Mouse (Mus musculus) forebrain, embryonic 10.5 days (tissue): ENCODE measurements around the gene Chst2. TPM values are rescaled to one million over a fixed set of nuclear protein-coding genes. Genes with fewer than 3 reads are reported as not detected.

Experiments
- polyA plus RNA-seq: library from polyadenylated mRNA; unstranded; fragments of >200 nt; fragmentation: Nextera tagmentation; extraction: Ambion mirVana; gene quantifications from 2 replicates; pipeline ENCODE4 v1.2.1, GENCODE M21; 2016

The Chst2 gene
- polyA plus RNA-seq, 1 experiment from 2014 or later: 7.0 TPM

Other genes with a start within 250 kb of the Chst2 start
- gene U2surp, start 105.3 kb upstream of the Chst2 start, polyA plus RNA-seq: 142 and 152 TPM in 2 replicates
- gene Paqr9, start 152.9 kb upstream of the Chst2 start, polyA plus RNA-seq: 0.07 and 0.12 TPM in 2 replicates
- gene Pcolce2, start 230.9 kb upstream of the Chst2 start, polyA plus RNA-seq: 3.9 and 4.7 TPM in 2 replicates